8 mouse cellular contexts compared by ENCODE assay signal in genomic region chr11:95859468-95859855, GRCm38 (mm10). TPM values are rescaled to one million over a fixed set of nuclear protein-coding genes. Genes with fewer than 3 reads are reported as not detected.
DNase-seq lines count a peak whose midpoint lies in the region; ATAC-seq and TF ChIP-seq lines count a peak whose summit lies in the region.

No protein-coding gene starts in this region.

- H3K4me3 ChIP-seq in gastrocnemius, adult 2 months = peak overlapping the region; percentile 74
- peak overlapping the region; percentile 60 for H3K4me3 ChIP-seq in midbrain, embryonic 11.5 days (ENCODE audit: low read depth, low read length)
- peak overlapping the region; percentile 74 for H3K4me3 ChIP-seq in stomach, postnatal 0 days (ENCODE audit: low read depth, low read length)

- TF ChIP-seq EP300 in stomach, postnatal 0 days (optimal IDR thresholded peaks at IDR 0.05) = no peak

- TF ChIP-seq CTCF in gastrocnemius, adult 2 months (IDR thresholded peaks at IDR 0.05) = no peak
- TF ChIP-seq CTCF in stomach, postnatal 0 days (IDR thresholded peaks at IDR 0.05; ENCODE audit: low read depth) = peak; percentile 26; the same call in 1 of the 2 replicates

- 0% methylated on average over 35 of the region's 35 CpGs for WGBS in midbrain, embryonic 11.5 days
- under 1% methylated on average over 35 of the region's 35 CpGs for WGBS in stomach, postnatal 0 days

- peaks cover 13% of the 10 kb centered on the region for H3K4me1 ChIP-seq in midbrain, embryonic 11.5 days (ENCODE audit: control insufficient read depth, insufficient read depth, low read length)
- H3K4me1 ChIP-seq in stomach, postnatal 0 days (replicated peaks; ENCODE audit: control insufficient read depth, insufficient read depth) = 0 out of 2 replicates have a peak, but pooled peaks cover 2% of the 10 kb centered on the region

- no peaks in the 10 kb centered on the region for H3K27me3 ChIP-seq in midbrain, embryonic 11.5 days (ENCODE audit: control insufficient read depth, insufficient read depth, low read length)
- no peaks in the 10 kb centered on the region for H3K27me3 ChIP-seq in stomach, postnatal 0 days (ENCODE audit: control insufficient read depth, insufficient read depth, low read length)

- no peaks in the 10 kb centered on the region for H3K36me3 ChIP-seq in midbrain, embryonic 11.5 days (ENCODE audit: control insufficient read depth, insufficient read depth, low read length)
- no peaks in the 10 kb centered on the region for H3K36me3 ChIP-seq in stomach, postnatal 0 days (ENCODE audit: control insufficient read depth, insufficient read depth, low read length)

- peak overlapping the region; percentile 58 for H3K9ac ChIP-seq in midbrain, embryonic 11.5 days (ENCODE audit: low read length)
- H3K9ac ChIP-seq in stomach, postnatal 0 days (ENCODE audit: low read length) = peak overlapping the region; percentile 74

- peak overlapping the region; percentile 80 for H3K4me2 ChIP-seq in midbrain, embryonic 11.5 days
- H3K4me2 ChIP-seq in stomach, postnatal 0 days (replicated peaks; ENCODE audit: low read depth) = peak overlapping the region; percentile 54

- intact Hi-C loops in gastrocnemius, adult 2 months (cut with DNase I) = no loop called here
- intact Hi-C loops in left cerebral cortex, postnatal 4 days (cut with DNase I) = no loop called here

- DNase-seq in gastrocnemius, adult 2 months = no peak
- DNase-seq in gastrocnemius, postnatal 10 days = no peak
- peak; percentile 78 for DNase-seq in 3T3-L1 (ENCODE audit: low read depth, low spot score)
- peak; percentile 92 for DNase-seq in adrenal gland, adult 2 months
- DNase-seq in fibroblast of lung, adult 2 months (ENCODE audit: low read depth) = peak; percentile 46
- DNase-seq in left cerebral cortex, postnatal 4 days = peak; percentile 71
- no peak for DNase-seq in midbrain, embryonic 11.5 days (ENCODE audit: low spot score, missing footprints)
- DNase-seq in stomach, postnatal 0 days (ENCODE audit: low spot score) = peak; percentile 75

- H3K27ac ChIP-seq in gastrocnemius, adult 2 months = peak overlapping the region; percentile 97
- no peak overlapping the region for H3K27ac ChIP-seq in midbrain, embryonic 11.5 days (ENCODE audit: low read depth, low read length)
- H3K27ac ChIP-seq in stomach, postnatal 0 days (replicated peaks) = peak overlapping the region; percentile 93

- ATAC-seq in midbrain, embryonic 11.5 days (ENCODE audit: low FRiP score) = peak; percentile 71
- ATAC-seq in stomach, postnatal 0 days (ENCODE audit: low FRiP score, low TSS enrichment) = peak; percentile 34

- no peaks in the 10 kb centered on the region for H3K9me3 ChIP-seq in midbrain, embryonic 11.5 days (ENCODE audit: control insufficient read depth, low read length)
- no peaks in the 10 kb centered on the region for H3K9me3 ChIP-seq in stomach, postnatal 0 days (ENCODE audit: control insufficient read depth, low read length)

RNA-seq across cellular contexts. Expression of gene Abi3, which starts 17.2 kb away (rescaled TPM):
- 1 to 10 TPM; 2.2 to 3.0 TPM for total RNA-seq in gastrocnemius, adult 2 months (2021)
- total RNA-seq in gastrocnemius, postnatal 10 days (2021) = 1 to 10 TPM; 3.4 to 7.1 TPM
- 10 to 100 TPM; 11.9 to 12.3 TPM for total RNA-seq in adrenal gland, adult 2 months (2021)
- polyA plus RNA-seq in adrenal gland, adult 2 months (2012; rRNA removed) = 55.2 and 62.6 TPM in 2 replicates
- 1 to 10 TPM; 1.5 to 1.9 TPM for total RNA-seq in left cerebral cortex, postnatal 4 days (2021)
- 1.2 and 2.1 TPM in 2 replicates for polyA plus RNA-seq in midbrain, embryonic 11.5 days (2014; fragmentation: Nextera tagmentation; extraction: Ambion mirVana)
- 3.6 and 4.2 TPM in 2 replicates for polyA plus RNA-seq in stomach, postnatal 0 days (2015; fragmentation: Nextera tagmentation; extraction: Ambion mirVana)

RNA-seq across cellular contexts. Expression of gene Gngt2, which starts 22.4 kb away (rescaled TPM):
- 1 to 10 TPM; 2.6 to 7.6 TPM for total RNA-seq in gastrocnemius, adult 2 months (2021)
- total RNA-seq in gastrocnemius, postnatal 10 days (2021) = 1 to 10 TPM; 7.0 to 9.4 TPM
- total RNA-seq in adrenal gland, adult 2 months (2021) = 10 to 100 TPM; 21.4 to 30.4 TPM
- 1.3 and 1.4 TPM in 2 replicates for polyA plus RNA-seq in adrenal gland, adult 2 months (2012; rRNA removed)
- 1 to 10 TPM in 1 of 2 experiments, under 1 TPM in 1; 0.72 to 1.8 TPM for total RNA-seq in left cerebral cortex, postnatal 4 days (2021)
- 4.9 and 5.6 TPM in 2 replicates for polyA plus RNA-seq in midbrain, embryonic 11.5 days (2014; fragmentation: Nextera tagmentation; extraction: Ambion mirVana)
- polyA plus RNA-seq in stomach, postnatal 0 days (2015; fragmentation: Nextera tagmentation; extraction: Ambion mirVana) = 11.1 and 12.5 TPM in 2 replicates

RNA-seq across cellular contexts. Expression of gene Phospho1, which starts 35.2 kb away (rescaled TPM):
- 100 to 1,000 TPM; 274 to 394 TPM for total RNA-seq in gastrocnemius, adult 2 months (2021)
- 100 to 1,000 TPM; 131 to 134 TPM for total RNA-seq in gastrocnemius, postnatal 10 days (2021)
- 100 to 1,000 TPM; 179 to 254 TPM for total RNA-seq in adrenal gland, adult 2 months (2021)
- polyA plus RNA-seq in adrenal gland, adult 2 months (2012; rRNA removed) = 431 and 453 TPM in 2 replicates
- 1 to 10 TPM; 2.4 to 3.1 TPM for total RNA-seq in left cerebral cortex, postnatal 4 days (2021)
- not detected in 2 replicates for polyA plus RNA-seq in midbrain, embryonic 11.5 days (2014; fragmentation: Nextera tagmentation; extraction: Ambion mirVana)
- 0.40 and 0.45 TPM in 2 replicates for polyA plus RNA-seq in stomach, postnatal 0 days (2015; fragmentation: Nextera tagmentation; extraction: Ambion mirVana)

RNA-seq across cellular contexts. Expression of gene B4galnt2, which starts 55.2 kb away (rescaled TPM):
- total RNA-seq in gastrocnemius, adult 2 months (2021) = not detected
- total RNA-seq in gastrocnemius, postnatal 10 days (2021) = not detected
- total RNA-seq in adrenal gland, adult 2 months (2021) = not detected
- 0.06 TPM in 1 of 2 replicates, not detected in the other for polyA plus RNA-seq in adrenal gland, adult 2 months (2012; rRNA removed)
- total RNA-seq in left cerebral cortex, postnatal 4 days (2021) = not detected
- 0.08 TPM in 1 of 2 replicates, not detected in the other for polyA plus RNA-seq in midbrain, embryonic 11.5 days (2014; fragmentation: Nextera tagmentation; extraction: Ambion mirVana)
- 3.6 and 4.6 TPM in 2 replicates for polyA plus RNA-seq in stomach, postnatal 0 days (2015; fragmentation: Nextera tagmentation; extraction: Ambion mirVana)

Comparison
In these comparisons a context has a peak if more than half of its experiments do, and no peak if none do; other contexts are left out.
1. DNase-seq: peak in 3T3-L1 (single experiment), adrenal gland, adult 2 months (single experiment), fibroblast of lung, adult 2 months (single experiment), left cerebral cortex, postnatal 4 days (single experiment) and stomach, postnatal 0 days (single experiment); none in gastrocnemius, adult 2 months (single experiment), gastrocnemius, postnatal 10 days (single experiment) and midbrain, embryonic 11.5 days (single experiment).
2. RNA of gene Phospho1, which starts 35.2 kb away (total RNA-seq): 274 to 394 TPM in gastrocnemius, adult 2 months, 179 to 254 TPM in adrenal gland, adult 2 months and 131 to 134 TPM in gastrocnemius, postnatal 10 days; 2.4 to 3.1 TPM in left cerebral cortex, postnatal 4 days; every median in the first group is over 10 times any median in the second.
3. Peak in every context shown above with its lines, with median percentiles within 50 percentile points of each other: H3K4me3 ChIP-seq.